Mouse (Mus musculus) erythroblast, embryonic 14.5 days (primary cell): ENCODE measurements around the gene Ppm1f.

Experiments
- GATA1 ChIP-seq: IDR thresholded peaks from 2 replicates; pipeline ENCODE4 v1.6.1; 2012; ENCODE audit warnings: low read length, inconsistent platforms, mixed read lengths
- TAL1 ChIP-seq: IDR thresholded peaks from 3 replicates; pipeline ENCODE4 v1.6.1; 2012; ENCODE audit warnings: low read length, inconsistent platforms, mixed read lengths

DNA sequence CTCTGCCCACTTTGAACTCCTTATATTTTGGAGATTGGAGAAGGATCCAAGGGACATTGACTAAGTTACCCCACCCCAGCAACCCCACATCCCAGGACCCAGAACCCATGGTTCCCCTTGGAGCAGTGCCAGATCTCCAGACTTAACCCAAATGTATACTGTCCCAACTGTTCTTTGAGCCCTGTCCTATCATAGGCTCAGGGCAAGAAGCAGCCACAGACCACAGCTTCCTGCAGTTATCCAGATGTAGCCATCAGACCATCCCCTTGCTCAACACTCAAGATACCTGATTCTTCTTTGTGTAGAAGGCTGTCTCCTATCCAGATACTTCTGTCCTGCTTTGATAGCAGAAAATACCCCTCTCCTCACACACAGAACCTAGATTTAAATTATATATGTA is 31.1 kb upstream of the Ppm1f start:
- TF ChIP-seq GATA1 = no peak
- no peak for TF ChIP-seq TAL1
